Mouse (Mus musculus) cerebellum, adult 2 months (tissue): ENCODE measurements around the gene Gm45140. TPM values are rescaled to one million over a fixed set of nuclear protein-coding genes. Genes with fewer than 3 reads are reported as not detected.

Experiments used
- DNase-seq, 2 experiments: peaks; one replicate each; pipeline ENCODE4 v3.0.0; 2021
- H3K27ac ChIP-seq: fragments of 200-500 bp; 2 replicates; pipeline ENCODE4 v1.5.1; 2012; ENCODE audit warnings: low read length, control low read depth, inconsistent platforms; ENCODE audit not compliant: insufficient read depth
- H3K27me3 ChIP-seq: fragments of 200-500 bp; 2 replicates; pipeline ENCODE4 v1.6.1; 2012; ENCODE audit warnings: inconsistent platforms, mild to moderate bottlenecking, low read length, moderate library complexity; ENCODE audit not compliant: control insufficient read depth, insufficient read depth
- H3K4me1 ChIP-seq: fragments of 200-500 bp; 2 replicates; pipeline ENCODE4 v1.6.1; 2011; ENCODE audit warnings: low read length; ENCODE audit not compliant: control insufficient read depth, insufficient read depth
- H3K4me3 ChIP-seq: fragments of 200-500 bp; replicated peaks from 2 replicates; pipeline ENCODE3; 2011; ENCODE audit warnings: mild to moderate bottlenecking, low read depth, low read length, control low read depth; ENCODE audit not compliant: insufficient read depth
- CTCF ChIP-seq: fragments of 200-500 bp; IDR thresholded peaks from 2 replicates; pipeline ENCODE4 v1.5.1; 2011; ENCODE audit warnings: low read depth, mild to moderate bottlenecking, control low read depth, low read length, moderate library complexity, borderline replicate concordance; ENCODE audit not compliant: insufficient read depth
- POLR2A ChIP-seq: fragments of 200-500 bp; IDR thresholded peaks from 2 replicates; pipeline ENCODE4 v1.6.1; 2011; ENCODE audit warnings: low read length, control low read depth, borderline replicate concordance; ENCODE audit not compliant: insufficient read depth
- WGBS: fragments of 180-500 bp; shearing (Covaris S2); methylation state at CpG from one replicate; pipeline ENCODE4 v1.1.7; 2018; 5-methylcytosine and 5-hydroxymethylcytosine counted together
- polyA plus RNA-seq: library from polyadenylated mRNA; depleted of rRNA; stranded (reverse); fragments of >200 nt; gene quantifications from 2 replicates; pipeline ENCODE4 v1.2.3, GENCODE M21; 2012

Gene Gm45140
- polyA plus RNA-seq, 1 experiment = 5.7 TPM

DNA sequence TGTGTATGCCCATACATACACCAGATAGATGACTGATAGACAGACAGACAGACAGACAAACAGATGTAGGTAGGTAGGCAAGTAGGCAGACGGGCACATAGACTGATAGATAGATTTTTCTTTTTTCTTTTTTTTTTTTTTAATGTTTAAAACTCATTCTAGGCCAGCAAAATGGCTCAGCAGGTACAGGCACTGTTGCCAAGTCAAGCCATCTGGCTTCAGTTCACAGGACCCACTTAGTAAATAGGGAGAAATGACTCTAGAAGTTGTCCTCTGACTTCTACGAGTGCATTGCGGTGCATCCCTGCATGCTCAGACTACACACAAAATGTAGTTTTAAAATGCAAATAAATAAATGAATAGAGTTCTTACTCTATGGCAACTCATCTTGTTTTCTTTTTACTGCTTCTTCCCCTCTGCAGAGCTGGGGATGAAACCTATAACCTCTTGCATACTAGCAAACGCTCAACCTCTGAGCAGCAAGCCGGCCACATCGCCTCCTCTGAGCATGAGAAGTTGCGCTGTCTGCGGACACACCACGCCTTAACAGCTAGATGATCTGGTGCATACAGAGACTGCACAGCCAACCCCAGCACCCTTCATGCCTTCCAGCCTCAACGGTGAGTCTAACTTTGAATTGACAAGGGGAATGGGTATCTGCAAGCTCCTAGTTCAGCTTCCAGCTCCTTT lies 41.6 kb downstream of the Gm45140 start:
- peaks cover 57% of the 10 kb centered on the region for H3K4me1 ChIP-seq
- H3K27ac ChIP-seq = 0 out of 2 replicates have a peak overlapping the region, but pooled peaks have one; percentile 1
- DNase-seq = peak; percentile 84 to 88
- no peak overlapping the region for H3K4me3 ChIP-seq
- TF ChIP-seq CTCF (no peak), POLR2A (no peak)
- H3K27me3 ChIP-seq = no peaks in the 10 kb centered on the region
- 29% methylated on average over 10 of the region's 10 CpGs for WGBS

DNA sequence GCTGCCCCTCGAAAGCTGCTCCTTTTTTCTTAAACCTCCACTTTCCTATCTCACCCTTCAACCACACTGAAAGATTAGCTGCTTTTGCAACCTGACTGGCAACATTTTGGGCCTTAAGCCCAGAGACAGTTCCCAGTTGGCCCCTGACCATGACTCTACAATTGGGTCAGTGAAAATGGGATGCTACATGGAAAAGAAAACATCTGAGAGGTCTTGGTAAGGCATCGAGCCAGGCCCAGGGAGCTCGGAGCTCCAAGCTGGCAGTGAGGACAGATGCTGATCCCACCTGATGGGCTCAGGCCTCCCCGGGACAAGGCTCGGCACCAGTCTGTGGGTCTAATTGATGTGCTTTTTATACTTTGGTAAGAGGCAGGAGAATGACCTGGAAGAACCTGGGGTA lies 43.8 kb downstream of the Gm45140 start:
- DNase-seq = peak in 1 of 2 experiments; percentile 33
- Histone ChIP-seq H3K4me1 (peaks cover 63% of the 10 kb centered on the region), H3K27me3 (no peaks in the 10 kb centered on the region), H3K27ac (no peak overlapping the region), H3K4me3 (no peak overlapping the region)
- TF ChIP-seq CTCF (no peak), POLR2A (no peak)
- WGBS = 34% methylated on average over 5 of the region's 5 CpGs

DNA sequence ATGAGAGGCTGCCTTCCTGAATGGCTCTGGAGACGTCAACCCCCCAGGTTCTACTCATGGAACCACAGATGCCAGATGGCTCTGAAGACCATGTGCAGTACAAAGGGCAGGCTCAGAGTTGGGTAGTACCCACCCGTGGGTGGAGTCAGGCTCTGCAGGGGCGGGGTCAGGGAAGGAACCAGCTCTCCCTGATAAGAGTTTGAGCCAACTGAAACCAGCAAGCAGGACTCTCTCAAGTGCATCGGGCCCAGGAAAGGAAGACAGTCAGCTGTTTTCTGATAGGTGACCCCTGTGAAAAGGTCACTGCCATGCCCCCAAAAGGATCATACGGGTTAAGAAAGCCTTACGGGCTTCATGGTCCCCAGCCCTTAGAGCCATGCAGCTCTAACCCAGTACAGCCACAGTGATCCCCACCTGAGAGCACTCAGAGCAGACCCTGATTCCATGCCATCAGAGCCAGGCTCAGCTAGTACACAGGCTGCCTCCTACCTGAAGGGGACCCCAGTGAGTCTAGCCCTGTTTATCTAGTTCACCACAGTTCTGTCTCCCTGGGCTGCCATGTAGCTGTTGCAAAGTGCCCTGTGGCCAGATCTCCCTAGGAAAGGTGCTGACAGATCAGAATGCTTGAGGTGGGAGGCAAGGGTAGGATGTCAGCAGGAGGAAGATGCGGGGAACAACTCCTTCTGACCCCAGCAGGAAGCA lies 44.7 kb downstream of the Gm45140 start:
- H3K27ac ChIP-seq = no peak overlapping the region

DNA sequence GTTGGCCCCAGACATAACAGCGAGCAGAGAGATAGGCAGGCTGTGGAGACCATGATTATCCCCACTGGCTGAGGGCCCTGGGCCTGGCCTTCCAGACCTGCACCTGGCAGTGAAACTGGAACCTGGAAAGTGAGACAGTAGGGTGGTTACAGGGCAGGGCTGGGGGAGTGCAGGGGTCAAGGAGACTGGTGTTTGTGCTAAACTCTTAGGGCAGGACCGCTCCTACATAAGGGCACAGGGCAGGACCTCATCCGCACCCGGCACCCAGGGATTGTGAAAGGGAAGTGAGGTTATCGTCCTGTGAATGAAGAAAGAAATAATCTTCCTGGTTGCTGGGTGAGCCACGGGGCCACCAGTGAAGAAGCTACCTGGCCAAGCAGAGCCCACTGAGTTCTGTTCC lies 45.8 kb downstream of the Gm45140 start:
- TF ChIP-seq POLR2A (no peak), CTCF (no peak)

More for the DNA sequence above, 44.7 kb downstream of the Gm45140 start:
- WGBS = 76% methylated on average over 7 of the region's 7 CpGs
- Histone ChIP-seq H3K4me1 (peaks cover 59% of the 10 kb centered on the region), H3K4me3 (no peak overlapping the region), H3K27me3 (no peaks in the 10 kb centered on the region)
- peak in 1 of 2 experiments; percentile 31 for DNase-seq
- TF ChIP-seq CTCF (no peak), POLR2A (no peak)

DNA sequence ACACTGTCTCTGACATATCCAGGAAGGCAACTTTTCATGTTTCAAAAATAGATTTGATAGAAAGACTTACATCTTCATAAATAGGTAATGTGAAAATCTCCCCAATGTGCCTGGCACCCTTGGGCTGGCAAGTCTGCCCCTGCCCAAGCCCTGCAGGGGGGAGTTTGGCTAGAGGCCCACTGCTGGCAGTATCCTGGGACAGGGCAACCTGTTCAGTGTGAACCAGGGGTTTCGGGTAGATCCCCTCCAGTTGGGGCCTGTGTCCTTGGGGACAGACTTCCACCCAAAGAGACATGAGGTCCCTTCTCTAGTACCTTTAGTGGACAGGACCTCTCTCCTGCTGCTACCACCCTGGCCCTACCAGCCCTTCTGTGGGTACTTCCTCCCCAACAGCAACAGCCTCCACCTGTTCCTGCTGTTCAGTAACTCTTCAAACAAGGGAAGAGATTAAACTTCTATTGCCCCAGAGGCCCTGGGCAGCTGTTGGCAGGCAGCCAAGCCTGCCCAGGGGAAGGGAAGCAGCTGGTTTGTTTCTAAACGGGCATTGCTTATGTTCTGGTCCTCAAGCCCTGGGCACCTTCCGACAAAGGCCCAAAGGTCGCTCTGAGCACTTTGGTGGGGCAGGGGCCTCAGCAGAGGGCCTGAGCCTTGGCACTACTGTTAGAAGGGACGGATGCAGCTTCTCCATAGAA lies 46.6 kb downstream of the Gm45140 start:
- 48% methylated on average over 5 of the region's 5 CpGs for WGBS
- TF ChIP-seq CTCF (no peak), POLR2A (no peak)
- H3K27ac ChIP-seq = no peak overlapping the region
- no peak overlapping the region for H3K4me3 ChIP-seq
- DNase-seq = peak in 1 of 2 experiments; percentile 29
- H3K4me1 ChIP-seq = peaks cover 44% of the 10 kb centered on the region
- no peaks in the 10 kb centered on the region for H3K27me3 ChIP-seq

More for the DNA sequence above, 45.8 kb downstream of the Gm45140 start:
- Histone ChIP-seq H3K27me3 (no peaks in the 10 kb centered on the region), H3K4me3 (no peak overlapping the region), H3K4me1 (peaks cover 51% of the 10 kb centered on the region), H3K27ac (no peak overlapping the region)
- DNase-seq = no peak
- 96% methylated on average over 6 of the region's 6 CpGs for WGBS

DNA sequence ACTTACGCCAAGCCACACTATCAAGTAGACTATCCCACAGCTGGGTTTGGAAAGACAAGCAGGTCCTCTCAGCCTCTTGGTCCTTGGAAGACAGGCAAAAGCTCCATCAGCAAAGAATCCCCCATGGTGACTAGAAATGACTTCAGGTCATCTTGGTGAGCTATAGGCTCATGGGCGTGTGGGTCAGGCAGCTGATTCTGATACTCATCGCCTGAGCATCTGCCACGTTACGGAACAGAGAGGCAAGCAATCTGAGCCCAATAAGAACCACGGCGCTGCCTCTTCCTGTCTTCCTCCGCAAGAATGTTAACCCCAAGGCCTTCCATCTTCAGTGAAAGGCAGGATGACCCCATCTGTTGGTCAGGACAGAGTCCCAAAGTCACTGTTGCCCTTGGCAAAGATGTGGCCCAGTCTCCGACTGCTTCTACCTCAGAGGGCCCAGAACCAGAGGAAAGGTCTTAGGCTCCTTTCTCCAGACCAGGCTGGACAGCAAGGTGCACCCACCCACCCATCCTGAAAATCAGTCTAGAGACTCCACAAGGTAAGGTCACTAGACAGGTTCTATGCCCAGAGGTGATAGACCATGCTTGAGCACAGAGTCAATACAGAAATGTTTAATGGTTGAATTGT lies 47.2 kb downstream of the Gm45140 start:
- TF ChIP-seq POLR2A (no peak), CTCF (no peak)
- Histone ChIP-seq H3K4me1 (peaks cover 40% of the 10 kb centered on the region), H3K4me3 (no peak overlapping the region), H3K27ac (no peak overlapping the region), H3K27me3 (no peaks in the 10 kb centered on the region)
- WGBS = 96% methylated on average over 9 of the region's 9 CpGs
- no peak for DNase-seq

DNA sequence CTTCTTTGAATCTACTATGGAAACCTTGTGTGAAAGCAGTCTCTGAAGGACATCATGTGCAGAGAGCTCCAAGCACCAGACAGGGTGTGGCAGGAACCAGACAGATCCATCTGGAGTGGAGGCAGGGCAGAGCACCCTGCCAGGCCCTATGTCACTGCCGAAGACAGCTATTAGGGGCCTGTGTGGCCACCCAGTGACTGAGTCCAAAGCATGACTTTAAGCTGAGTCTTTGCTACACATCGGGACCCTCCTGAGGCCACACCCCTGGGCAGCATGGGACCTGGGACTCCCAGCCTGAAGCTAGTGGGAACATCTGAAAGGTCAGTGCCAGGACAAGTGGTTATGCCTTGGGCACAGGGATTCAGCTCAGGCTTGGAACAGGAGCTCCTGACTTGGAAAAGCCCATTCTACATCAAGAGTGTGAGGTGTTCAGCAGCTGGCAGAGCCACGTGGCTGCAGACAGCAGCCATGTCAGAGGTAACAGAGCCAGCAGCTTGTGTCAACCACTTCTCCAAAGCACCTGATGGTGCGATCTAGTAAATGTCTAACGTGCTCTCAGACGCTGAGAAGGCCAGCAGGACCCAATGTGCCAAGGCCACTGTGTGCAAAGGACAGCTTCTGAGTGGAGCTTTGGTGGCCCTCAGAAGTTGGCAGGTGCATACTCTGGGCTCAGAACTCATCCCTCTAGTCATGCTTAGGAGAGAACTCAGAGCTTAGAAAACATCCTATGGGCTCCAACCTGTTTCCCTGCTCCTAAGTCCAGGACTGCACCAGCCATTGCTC lies 48.3 kb downstream of the Gm45140 start:
- H3K4me3 ChIP-seq = no peak overlapping the region
- 61% methylated on average over 6 of the region's 6 CpGs for WGBS
- DNase-seq = no peak
- H3K27ac ChIP-seq = no peak overlapping the region
- TF ChIP-seq POLR2A (no peak), CTCF (no peak)
- peaks cover 30% of the 10 kb centered on the region for H3K4me1 ChIP-seq
- no peaks in the 10 kb centered on the region for H3K27me3 ChIP-seq
